Mouse (Mus musculus) ovary, adult 18-20 months (tissue): ENCODE results near the gene St3gal2.
"Not testable (repeated sequence)": the region's sequence is repeated elsewhere in the genome, so short reads cannot be mapped to it uniquely, and the experiment has no call there.

ENCODE experiments used
- DNase-seq: peaks from one replicate; pipeline ENCODE4 v3.0.0; 2022; ENCODE audit warnings: low spot score, mixed read lengths

St3gal2 gene

DNA sequence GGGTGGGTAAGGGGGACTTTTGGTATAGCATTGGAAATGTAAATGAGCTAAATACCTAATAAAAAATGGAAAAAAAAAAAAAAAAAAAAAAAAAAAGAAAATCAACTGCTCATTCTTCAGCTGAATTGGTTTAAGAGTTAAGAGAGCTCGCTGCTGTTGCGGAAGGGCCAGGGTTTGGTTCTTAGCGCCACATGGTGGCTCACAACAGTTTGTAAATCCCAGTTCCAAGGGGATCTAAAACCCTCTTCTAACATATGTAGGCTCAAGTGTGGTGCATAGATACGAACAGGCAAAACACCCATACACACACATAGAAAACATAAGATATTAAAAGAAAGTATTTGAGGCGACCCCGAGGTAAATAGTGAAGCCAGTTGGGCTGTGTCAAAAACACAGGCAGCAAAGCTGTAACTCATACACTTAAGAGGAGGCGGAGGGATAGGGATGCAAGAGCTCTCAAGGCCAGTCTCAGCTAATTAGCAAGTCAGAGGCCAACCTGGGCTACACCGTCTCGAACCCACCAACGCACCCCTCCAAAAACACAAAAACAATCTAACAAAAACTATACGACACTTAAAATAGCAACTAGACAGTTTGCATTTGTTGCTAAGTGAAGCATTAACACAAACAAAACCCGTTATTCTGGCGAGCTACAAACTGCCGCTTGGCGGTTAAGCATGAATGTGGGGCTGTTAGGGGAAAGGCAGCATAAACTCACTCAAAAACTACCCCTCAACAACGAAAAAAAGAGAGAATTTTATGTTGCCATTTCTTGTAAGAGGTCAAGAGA, 77.1 kb downstream of the St3gal2 start:
- no peak for DNase-seq

- peak; percentile 76 for DNase-seq
Observed at GRCm38 (mm10) chr8:110997547-110998531, 78.1 kb downstream of the St3gal2 start, which contains the start of gene Ddx19a. Gene Ddx19a, minus strand, starts transcription at chr8:110997800.

DNA sequence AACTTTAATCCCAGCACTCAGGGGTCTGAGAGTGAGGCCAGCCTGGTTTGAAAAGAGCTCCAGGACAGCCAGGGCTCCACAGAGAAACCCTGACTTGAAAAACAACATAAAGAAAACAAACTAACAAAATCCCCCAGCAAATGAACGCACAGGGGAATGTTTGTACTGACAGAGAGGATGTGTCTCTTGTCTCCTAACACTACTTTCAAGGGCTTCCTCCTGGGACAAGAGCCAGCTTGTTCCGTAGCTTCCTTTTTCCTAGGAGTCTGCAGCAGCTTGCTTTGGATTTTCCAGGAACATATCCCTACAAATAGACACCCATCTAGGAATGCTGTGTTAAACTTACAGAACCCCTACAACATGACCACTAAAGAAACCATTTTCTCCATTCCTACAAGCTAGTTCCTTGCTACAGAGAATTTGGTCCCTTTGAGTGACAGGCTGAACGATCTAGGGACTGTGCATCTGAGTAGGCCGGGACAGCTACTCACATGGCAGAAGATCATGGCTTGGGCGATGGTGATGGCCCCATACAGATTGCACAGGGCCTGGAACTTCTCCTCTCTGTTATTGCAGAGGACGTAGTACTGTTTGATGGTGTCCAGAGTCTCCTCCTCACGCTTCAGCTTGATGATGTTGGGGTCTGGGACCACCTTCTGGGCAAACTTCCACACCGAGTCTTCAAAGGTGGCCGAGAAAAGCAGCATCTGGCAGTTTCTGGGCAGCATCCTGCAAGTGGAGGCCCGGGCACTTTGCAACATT, 90.7 kb downstream of the St3gal2 start:
- DNase-seq: not testable (repeated sequence)
